Mouse (Mus musculus) right cerebral cortex, adult 2 months (tissue): ENCODE data around the gene Fibcd1.
A peak's percentile ranks its signal among the peaks of the same experiment; 100 is the strongest.

ENCODE experiments used
- DNase-seq, 2 experiments: peaks; one replicate each; pipeline ENCODE4 v3.0.0; 2021 to 2022; ENCODE audit warnings: low spot score in 2 of 2

Gene Fibcd1

GRCm38 (mm10) chr2:31858500-31858899, 12.7 kb upstream of the Fibcd1 start:
- no peak for DNase-seq

- DNase-seq = no peak
Measured at GRCm38 (mm10) chr2:31857180-31857579, 11.4 kb upstream of the Fibcd1 start.

GRCm38 (mm10) chr2:31855991-31856390, 10.2 kb upstream of the Fibcd1 start:
- DNase-seq = no peak

GRCm38 (mm10) chr2:31850141-31850540, 4.3 kb upstream of the Fibcd1 start:
- no peak for DNase-seq

- peak in 1 of 2 experiments; percentile 23 for DNase-seq
Measured at GRCm38 (mm10) chr2:31847908-31848307, 2.1 kb upstream of the Fibcd1 start.

- DNase-seq = no peak
Measured at GRCm38 (mm10) chr2:31846692-31847660, 1.2 kb upstream of the Fibcd1 start.

GRCm38 (mm10) chr2:31845512-31845895, 301 bp downstream of the Fibcd1 start:
- no peak for DNase-seq

- DNase-seq = no peak
Measured at GRCm38 (mm10) chr2:31844729-31845136, 1.1 kb downstream of the Fibcd1 start.

GRCm38 (mm10) chr2:31838868-31839267, 6.9 kb downstream of the Fibcd1 start:
- no peak for DNase-seq

GRCm38 (mm10) chr2:31836985-31837384, 8.8 kb downstream of the Fibcd1 start:
- no peak for DNase-seq

- no peak for DNase-seq
Measured at GRCm38 (mm10) chr2:31836091-31836490, 9.7 kb downstream of the Fibcd1 start.

- no peak for DNase-seq
Measured at GRCm38 (mm10) chr2:31828311-31828825, 17.4 kb downstream of the Fibcd1 start.

GRCm38 (mm10) chr2:31827877-31828276, 17.9 kb downstream of the Fibcd1 start:
- DNase-seq = peak; percentile 59 to 68

GRCm38 (mm10) chr2:31826094-31827085, 19.4 kb downstream of the Fibcd1 start:
- no peak for DNase-seq

GRCm38 (mm10) chr2:31825469-31825911, 20.3 kb downstream of the Fibcd1 start:
- no peak for DNase-seq

GRCm38 (mm10) chr2:31823933-31824730, 21.7 kb downstream of the Fibcd1 start:
- no peak for DNase-seq

GRCm38 (mm10) chr2:31822524-31823371, 23.1 kb downstream of the Fibcd1 start:
- peak; percentile 79 to 84 for DNase-seq

GRCm38 (mm10) chr2:31815367-31815766, 30.4 kb downstream of the Fibcd1 start:
- peak; percentile 69 to 70 for DNase-seq

GRCm38 (mm10) chr2:31814699-31815098, 31.1 kb downstream of the Fibcd1 start:
- DNase-seq = peak; percentile 58 to 67

- no peak for DNase-seq
Measured at GRCm38 (mm10) chr2:31813641-31814040, 32.2 kb downstream of the Fibcd1 start.
